Mouse (Mus musculus) telencephalon, adult 2 months (tissue): ENCODE data around the gene Cmklr1.

ENCODE experiments used
- DNase-seq: peaks from one replicate; pipeline ENCODE4 v3.0.0-alpha.2; 2011; ENCODE audit warnings: low read depth, low spot score

Gene Cmklr1

GRCm38 (mm10) chr5:113654206-113654605, 4.0 kb upstream of the Cmklr1 start:
- DNase-seq: no peak

GRCm38 (mm10) chr5:113652215-113652614, 2.0 kb upstream of the Cmklr1 start:
- DNase-seq: no peak

- no peak for DNase-seq
Measured at GRCm38 (mm10) chr5:113648647-113649211, 1.5 kb downstream of the Cmklr1 start.

GRCm38 (mm10) chr5:113647141-113647540, 3.1 kb downstream of the Cmklr1 start:
- DNase-seq: peak; percentile 19

- DNase-seq: peak; percentile 33
Measured at GRCm38 (mm10) chr5:113644520-113644919, 5.7 kb downstream of the Cmklr1 start.

- peak; percentile 87 for DNase-seq
Measured at GRCm38 (mm10) chr5:113643107-113643848, 6.9 kb downstream of the Cmklr1 start.

GRCm38 (mm10) chr5:113641066-113641465, 9.2 kb downstream of the Cmklr1 start:
- no peak for DNase-seq

- no peak for DNase-seq
Measured at GRCm38 (mm10) chr5:113639126-113639525, 11.1 kb downstream of the Cmklr1 start.

- no peak for DNase-seq
Measured at GRCm38 (mm10) chr5:113638055-113638454, 12.2 kb downstream of the Cmklr1 start.

GRCm38 (mm10) chr5:113637631-113638030, 12.6 kb downstream of the Cmklr1 start:
- DNase-seq: no peak

- no peak for DNase-seq
Measured at GRCm38 (mm10) chr5:113635861-113636565, 14.2 kb downstream of the Cmklr1 start.

- DNase-seq: no peak
Measured at GRCm38 (mm10) chr5:113634887-113635610, 15.2 kb downstream of the Cmklr1 start.

- DNase-seq: no peak
Measured at GRCm38 (mm10) chr5:113634024-113634651, 16.1 kb downstream of the Cmklr1 start.

- no peak for DNase-seq
Measured at GRCm38 (mm10) chr5:113633037-113633714, 17.1 kb downstream of the Cmklr1 start.

GRCm38 (mm10) chr5:113630116-113630515, 20.1 kb downstream of the Cmklr1 start:
- no peak for DNase-seq

GRCm38 (mm10) chr5:113629248-113629647, 21.0 kb downstream of the Cmklr1 start:
- DNase-seq: no peak

GRCm38 (mm10) chr5:113627820-113628437, 22.3 kb downstream of the Cmklr1 start:
- DNase-seq: no peak

GRCm38 (mm10) chr5:113626991-113627390, 23.2 kb downstream of the Cmklr1 start:
- DNase-seq: no peak

- no peak for DNase-seq
Measured at GRCm38 (mm10) chr5:113626352-113626751, 23.9 kb downstream of the Cmklr1 start.

GRCm38 (mm10) chr5:113625068-113625467, 25.2 kb downstream of the Cmklr1 start:
- no peak for DNase-seq

GRCm38 (mm10) chr5:113623052-113623451, 27.2 kb downstream of the Cmklr1 start:
- no peak for DNase-seq
